Mouse (Mus musculus): Measurements from ENCODE around the gene Kiz. TPM values are rescaled to one million over a fixed set of nuclear protein-coding genes. Genes with fewer than 3 reads are reported as not detected.

The Kiz gene
- polyA plus RNA-seq, 1 experiment from 2014 or later: 32.2 TPM

- peak; percentile 51 for DNase-seq (ENCODE audit: low spot score)
- Histone ChIP-seq H3K27me3 (ENCODE audit: low read depth, poor library complexity, severe bottlenecking) (peaks cover 68% of the 10 kb centered on the region), H3K9me3 (replicated peaks) (no peaks in the 10 kb centered on the region), H3K36me3 (peaks cover 3% of the 10 kb centered on the region), H3K4me1 (peaks cover 45% of the 10 kb centered on the region), H3K27ac (replicated peaks) (peak overlapping the region; percentile 75), H3K4me3 (peak overlapping the region; percentile 48)
- WGBS: 5% methylated on average over 11 of the region's 11 CpGs
Measured at GRCm38 (mm10) chr2:146958398-146958911, 102.8 kb downstream of the Kiz start.

GRCm38 (mm10) chr2:146958951-146959821, 103.5 kb downstream of the Kiz start:
- under 1% methylated on average over 21 of the region's 21 CpGs for WGBS
- H3K9me3 ChIP-seq (replicated peaks): peaks cover 3% of the 10 kb centered on the region; the same call in 1 of the 2 replicates
- peaks cover 45% of the 10 kb centered on the region for H3K4me1 ChIP-seq
- H3K36me3 ChIP-seq: peaks cover 7% of the 10 kb centered on the region
- H3K4me3 ChIP-seq: peak overlapping the region; percentile 48
- H3K27ac ChIP-seq (replicated peaks): peak overlapping the region; percentile 75
- peak; percentile 90 for DNase-seq (ENCODE audit: low spot score)
- H3K27me3 ChIP-seq (ENCODE audit: low read depth, poor library complexity, severe bottlenecking): peaks cover 61% of the 10 kb centered on the region

GRCm38 (mm10) chr2:146975024-146975423, 119.4 kb downstream of the Kiz start:
- H3K4me3 ChIP-seq: no peak overlapping the region
- H3K4me1 ChIP-seq: no peaks in the 10 kb centered on the region
- H3K9me3 ChIP-seq (replicated peaks): no peaks in the 10 kb centered on the region
- H3K36me3 ChIP-seq: peaks cover 4% of the 10 kb centered on the region
- no peak for DNase-seq (ENCODE audit: low spot score)
- no peaks in the 10 kb centered on the region for H3K27me3 ChIP-seq (ENCODE audit: low read depth, poor library complexity, severe bottlenecking)
- 87% methylated on average over 3 of the region's 3 CpGs for WGBS
- no peak overlapping the region for H3K27ac ChIP-seq (replicated peaks)

- Histone ChIP-seq H3K36me3 (no peaks in the 10 kb centered on the region), H3K4me1 (no peaks in the 10 kb centered on the region), H3K27ac (replicated peaks) (no peak overlapping the region), H3K9me3 (replicated peaks) (no peaks in the 10 kb centered on the region), H3K27me3 (ENCODE audit: low read depth, poor library complexity, severe bottlenecking) (no peaks in the 10 kb centered on the region), H3K4me3 (no peak overlapping the region)
- DNase-seq (ENCODE audit: low spot score): no peak
- WGBS: 86% methylated on average over 3 of the region's 3 CpGs
Measured at GRCm38 (mm10) chr2:146975453-146976028, 119.9 kb downstream of the Kiz start.

- Histone ChIP-seq H3K4me1 (no peaks in the 10 kb centered on the region), H3K9me3 (replicated peaks) (no peaks in the 10 kb centered on the region), H3K4me3 (no peak overlapping the region), H3K27ac (replicated peaks) (no peak overlapping the region), H3K36me3 (no peaks in the 10 kb centered on the region), H3K27me3 (ENCODE audit: low read depth, poor library complexity, severe bottlenecking) (no peaks in the 10 kb centered on the region)
- no peak for DNase-seq (ENCODE audit: low spot score)
- WGBS: 93% methylated on average over 2 of the region's 2 CpGs
Measured at GRCm38 (mm10) chr2:146982786-146983185, 127.1 kb downstream of the Kiz start.

GRCm38 (mm10) chr2:146984831-146985230, 129.2 kb downstream of the Kiz start:
- Histone ChIP-seq H3K4me3 (no peak overlapping the region), H3K9me3 (replicated peaks) (no peaks in the 10 kb centered on the region), H3K4me1 (no peaks in the 10 kb centered on the region), H3K27me3 (ENCODE audit: low read depth, poor library complexity, severe bottlenecking) (no peaks in the 10 kb centered on the region), H3K27ac (replicated peaks) (no peak overlapping the region), H3K36me3 (no peaks in the 10 kb centered on the region)
- 95% methylated on average over 2 of the region's 2 CpGs for WGBS
- DNase-seq (ENCODE audit: low spot score): no peak

GRCm38 (mm10) chr2:146985807-146986206, 130.1 kb downstream of the Kiz start:
- WGBS: 87% methylated on average over 1 of the region's 1 CpGs
- H3K27me3 ChIP-seq (ENCODE audit: low read depth, poor library complexity, severe bottlenecking): no peaks in the 10 kb centered on the region

GRCm38 (mm10) chr2:146986429-146986828, 130.8 kb downstream of the Kiz start:
- Histone ChIP-seq H3K9me3 (replicated peaks) (no peaks in the 10 kb centered on the region), H3K27me3 (ENCODE audit: low read depth, poor library complexity, severe bottlenecking) (no peaks in the 10 kb centered on the region), H3K36me3 (no peaks in the 10 kb centered on the region)

More at GRCm38 (mm10) chr2:146985807-146986206, 130.1 kb downstream of the Kiz start:
- no peaks in the 10 kb centered on the region for H3K9me3 ChIP-seq (replicated peaks)
- no peaks in the 10 kb centered on the region for H3K4me1 ChIP-seq
- DNase-seq (ENCODE audit: low spot score): no peak
- no peak overlapping the region for H3K27ac ChIP-seq (replicated peaks)
- H3K4me3 ChIP-seq: no peak overlapping the region
- H3K36me3 ChIP-seq: no peaks in the 10 kb centered on the region

GRCm38 (mm10) chr2:147007265-147007664, 151.6 kb downstream of the Kiz start:
- no peak overlapping the region for H3K27ac ChIP-seq (replicated peaks)
- H3K27me3 ChIP-seq (ENCODE audit: low read depth, poor library complexity, severe bottlenecking): no peaks in the 10 kb centered on the region
- peaks cover 9% of the 10 kb centered on the region for H3K4me1 ChIP-seq
- peaks cover 18% of the 10 kb centered on the region for H3K36me3 ChIP-seq
- WGBS: 85% methylated on average over 2 of the region's 2 CpGs
- no peak for DNase-seq (ENCODE audit: low spot score)
- no peak overlapping the region for H3K4me3 ChIP-seq
- no peaks in the 10 kb centered on the region for H3K9me3 ChIP-seq (replicated peaks)

More at GRCm38 (mm10) chr2:146986429-146986828, 130.8 kb downstream of the Kiz start:
- no peak overlapping the region for H3K27ac ChIP-seq (replicated peaks)
- DNase-seq (ENCODE audit: low spot score): no peak
- H3K4me3 ChIP-seq: no peak overlapping the region
- H3K4me1 ChIP-seq: no peaks in the 10 kb centered on the region

GRCm38 (mm10) chr2:147009084-147009483, 153.4 kb downstream of the Kiz start:
- no peak overlapping the region for H3K4me3 ChIP-seq
- H3K27me3 ChIP-seq (ENCODE audit: low read depth, poor library complexity, severe bottlenecking): no peaks in the 10 kb centered on the region
- DNase-seq (ENCODE audit: low spot score): no peak
- H3K9me3 ChIP-seq (replicated peaks): no peaks in the 10 kb centered on the region
- peaks cover 10% of the 10 kb centered on the region for H3K4me1 ChIP-seq
- no peak overlapping the region for H3K27ac ChIP-seq (replicated peaks)
- peaks cover 18% of the 10 kb centered on the region for H3K36me3 ChIP-seq

- peaks cover 18% of the 10 kb centered on the region for H3K36me3 ChIP-seq
- WGBS: 92% methylated on average over 4 of the region's 4 CpGs
- H3K4me1 ChIP-seq: peaks cover 21% of the 10 kb centered on the region
- no peak for DNase-seq (ENCODE audit: low spot score)
- H3K27me3 ChIP-seq (ENCODE audit: low read depth, poor library complexity, severe bottlenecking): no peaks in the 10 kb centered on the region
- H3K4me3 ChIP-seq: no peak overlapping the region
- no peaks in the 10 kb centered on the region for H3K9me3 ChIP-seq (replicated peaks)
- H3K27ac ChIP-seq (replicated peaks): no peak overlapping the region
Measured at GRCm38 (mm10) chr2:147010141-147010540, 154.5 kb downstream of the Kiz start.

- Histone ChIP-seq H3K4me3 (no peak overlapping the region), H3K27ac (replicated peaks) (no peak overlapping the region), H3K27me3 (ENCODE audit: low read depth, poor library complexity, severe bottlenecking) (no peaks in the 10 kb centered on the region), H3K4me1 (peaks cover 26% of the 10 kb centered on the region), H3K36me3 (peaks cover 21% of the 10 kb centered on the region), H3K9me3 (replicated peaks) (no peaks in the 10 kb centered on the region)
- 97% methylated on average over 9 of the region's 9 CpGs for WGBS
- no peak for DNase-seq (ENCODE audit: low spot score)
Measured at GRCm38 (mm10) chr2:147010952-147011351, 155.3 kb downstream of the Kiz start.
